Mouse (Mus musculus) NIH3T3 (cell line): Measurements from ENCODE around the gene Mad2l2.

Source experiments
- DNase-seq: peaks from one replicate; pipeline ENCODE4 v3.0.0-alpha.2; 2012; ENCODE audit warnings: low read depth

Gene Mad2l2

GRCm38 (mm10) chr4:148143721-148144120 lies 13.5 kb downstream of the Mad2l2 start:
- DNase-seq = no peak

- DNase-seq = no peak
Measured at GRCm38 (mm10) chr4:148147714-148148113, 17.5 kb downstream of the Mad2l2 start.

- no peak for DNase-seq
Measured at GRCm38 (mm10) chr4:148149540-148149939, 19.4 kb downstream of the Mad2l2 start.

- no peak for DNase-seq
Measured at GRCm38 (mm10) chr4:148150242-148150641, 20.1 kb downstream of the Mad2l2 start.

- no peak for DNase-seq
Measured at GRCm38 (mm10) chr4:148150953-148151266, 20.7 kb downstream of the Mad2l2 start.

- DNase-seq = peak; percentile 92
Measured at GRCm38 (mm10) chr4:148151267-148152168, 21.3 kb downstream of the Mad2l2 start, which contains the start of gene Fbxo6. Gene Fbxo6 (minus strand): TSS chr4:148152140.

- DNase-seq = no peak
Measured at GRCm38 (mm10) chr4:148152547-148152946, 22.4 kb downstream of the Mad2l2 start.

GRCm38 (mm10) chr4:148154006-148154405 lies 23.8 kb downstream of the Mad2l2 start:
- DNase-seq = no peak

- DNase-seq = peak; percentile 64
Measured at GRCm38 (mm10) chr4:148154982-148155381, 24.8 kb downstream of the Mad2l2 start.

- DNase-seq = no peak
Measured at GRCm38 (mm10) chr4:148158436-148159348, 28.5 kb downstream of the Mad2l2 start.

- DNase-seq = no peak
Measured at GRCm38 (mm10) chr4:148159544-148160435, 29.6 kb downstream of the Mad2l2 start.

- no peak for DNase-seq
Measured at GRCm38 (mm10) chr4:148160436-148161390, 30.5 kb downstream of the Mad2l2 start, which contains the start of the genes Fbxo44 and Fbxo2. Gene Fbxo44 (minus strand): TSS chr4:148160482. Gene Fbxo2 (plus strand): TSS chr4:148160621.

- DNase-seq = peak; percentile 78
Measured at GRCm38 (mm10) chr4:148164002-148164439, 33.8 kb downstream of the Mad2l2 start.

GRCm38 (mm10) chr4:148164461-148164860 lies 34.3 kb downstream of the Mad2l2 start:
- no peak for DNase-seq

- DNase-seq = no peak
Measured at GRCm38 (mm10) chr4:148165551-148165950, 35.4 kb downstream of the Mad2l2 start.

GRCm38 (mm10) chr4:148166431-148166830 lies 36.2 kb downstream of the Mad2l2 start:
- no peak for DNase-seq

- peak; percentile 77 for DNase-seq
Measured at GRCm38 (mm10) chr4:148166986-148167385, 36.8 kb downstream of the Mad2l2 start.

- DNase-seq = peak; percentile 67
Measured at GRCm38 (mm10) chr4:148168287-148168686, 38.1 kb downstream of the Mad2l2 start.

- DNase-seq = no peak
Measured at GRCm38 (mm10) chr4:148169586-148169985, 39.4 kb downstream of the Mad2l2 start.

GRCm38 (mm10) chr4:148170842-148171241 lies 40.7 kb downstream of the Mad2l2 start:
- DNase-seq = peak; percentile 73
